Mouse (Mus musculus): ENCODE data around the gene Scgb1b10. TPM values are rescaled to one million over a fixed set of nuclear protein-coding genes. Genes with fewer than 3 reads are reported as not detected.
"Not testable (repeated sequence)": the region's sequence is repeated elsewhere in the genome, so short reads cannot be mapped to it uniquely, and the experiment has no call there.

Gene Scgb1b10
- not detected in 2 replicates for polyA plus RNA-seq (2016; fragmentation: Nextera tagmentation; extraction: Ambion mirVana)

GRCm38 (mm10) chr7:32100553-32100952 lies at the start of gene Scgb1b10:
Gene Scgb1b10 (plus strand): TSS chr7:32100853.
- H3K27ac ChIP-seq; H3K27me3 ChIP-seq; H3K4me2 ChIP-seq; H3K4me1 ChIP-seq; H3K36me3 ChIP-seq (replicated peaks); H3K9me3 ChIP-seq; H3K4me3 ChIP-seq (replicated peaks); H3K9ac ChIP-seq; ATAC-seq (ENCODE audit: low FRiP score): not testable (repeated sequence)

Other genes starting within 250 kb of the Scgb1b10 start
- gene Scgb2b11, start 110.3 kb downstream of the Scgb1b10 start, polyA plus RNA-seq (2016; fragmentation: Nextera tagmentation; extraction: Ambion mirVana) = not detected in 2 replicates
- gene Scgb1b11, start 122.0 kb downstream of the Scgb1b10 start, polyA plus RNA-seq (2016; fragmentation: Nextera tagmentation; extraction: Ambion mirVana) = not detected in 2 replicates
- gene Scgb2b12, start 226.4 kb downstream of the Scgb1b10 start, polyA plus RNA-seq (2016; fragmentation: Nextera tagmentation; extraction: Ambion mirVana) = not detected in 2 replicates
- gene Scgb1b12, start 233.3 kb downstream of the Scgb1b10 start, polyA plus RNA-seq (2016; fragmentation: Nextera tagmentation; extraction: Ambion mirVana) = not detected in 2 replicates

All from forebrain, embryonic 12.5 days (tissue).